Mouse (Mus musculus) CD4-positive, CD25-positive, alpha-beta regulatory T cell, adult 2 months (primary cell): ENCODE data around the gene Kctd10.

Experiments used
- DNase-seq: peaks from one replicate; pipeline ENCODE4 v3.0.0-alpha.2; 2012; ENCODE audit warnings: low read depth, low spot score

Gene Kctd10

DNA sequence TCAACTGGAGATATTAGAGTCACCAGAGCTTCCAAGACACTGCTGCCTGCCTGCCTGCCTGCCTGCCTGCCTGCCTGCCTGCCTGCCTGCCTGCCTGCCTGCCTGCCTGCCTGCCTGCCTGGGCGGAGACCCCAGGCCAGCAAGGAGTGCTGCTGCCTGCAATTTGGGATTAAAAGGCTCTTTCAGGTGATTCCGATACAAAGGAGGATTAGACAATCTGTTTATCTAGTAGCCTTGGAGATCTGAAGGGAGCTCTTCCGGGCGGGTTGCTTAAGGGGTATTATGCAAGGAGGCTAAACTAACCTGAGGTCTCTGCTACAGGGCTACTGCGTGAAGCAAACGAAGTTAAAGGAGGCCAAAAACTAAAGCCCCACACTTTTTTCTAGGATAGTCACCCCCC is 1.4 kb downstream of the Kctd10 start:
- DNase-seq, result peak; percentile 20

DNA sequence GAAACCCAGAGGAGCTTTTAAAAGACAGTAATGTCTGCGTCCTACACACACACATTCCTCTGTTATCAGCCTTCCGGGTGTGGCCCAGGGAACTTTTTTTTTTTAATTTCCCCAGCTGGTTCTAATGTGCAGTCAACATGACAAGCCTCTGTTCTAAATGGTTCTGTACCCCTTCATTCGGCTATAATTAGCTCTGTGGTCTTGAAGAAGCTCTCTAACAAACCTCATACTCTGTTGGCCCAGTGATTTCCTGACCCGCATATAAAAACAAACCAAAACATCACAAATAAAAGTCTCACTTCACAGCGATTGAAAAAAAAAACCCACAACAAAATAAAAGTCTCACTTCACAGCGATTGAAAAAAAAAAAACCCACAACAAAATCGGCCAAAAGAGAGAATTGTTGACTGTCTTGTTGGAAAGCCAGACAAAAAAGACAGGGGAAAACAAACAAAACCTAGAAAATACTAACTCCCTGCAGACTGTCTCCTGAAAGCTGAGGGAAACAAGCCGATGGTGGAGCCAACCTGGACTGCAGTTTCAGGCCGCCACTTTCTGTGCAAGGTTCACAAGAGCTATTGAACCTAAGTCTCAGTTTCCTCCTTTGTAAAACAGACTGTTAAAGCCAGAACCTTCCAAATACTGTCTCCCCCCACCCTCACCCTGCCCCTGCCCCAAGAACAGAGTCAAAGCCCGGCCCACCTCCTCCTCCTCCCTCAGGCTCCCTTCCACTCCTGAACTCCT is 2.0 kb downstream of the Kctd10 start:
- peak; percentile 71 for DNase-seq

DNA sequence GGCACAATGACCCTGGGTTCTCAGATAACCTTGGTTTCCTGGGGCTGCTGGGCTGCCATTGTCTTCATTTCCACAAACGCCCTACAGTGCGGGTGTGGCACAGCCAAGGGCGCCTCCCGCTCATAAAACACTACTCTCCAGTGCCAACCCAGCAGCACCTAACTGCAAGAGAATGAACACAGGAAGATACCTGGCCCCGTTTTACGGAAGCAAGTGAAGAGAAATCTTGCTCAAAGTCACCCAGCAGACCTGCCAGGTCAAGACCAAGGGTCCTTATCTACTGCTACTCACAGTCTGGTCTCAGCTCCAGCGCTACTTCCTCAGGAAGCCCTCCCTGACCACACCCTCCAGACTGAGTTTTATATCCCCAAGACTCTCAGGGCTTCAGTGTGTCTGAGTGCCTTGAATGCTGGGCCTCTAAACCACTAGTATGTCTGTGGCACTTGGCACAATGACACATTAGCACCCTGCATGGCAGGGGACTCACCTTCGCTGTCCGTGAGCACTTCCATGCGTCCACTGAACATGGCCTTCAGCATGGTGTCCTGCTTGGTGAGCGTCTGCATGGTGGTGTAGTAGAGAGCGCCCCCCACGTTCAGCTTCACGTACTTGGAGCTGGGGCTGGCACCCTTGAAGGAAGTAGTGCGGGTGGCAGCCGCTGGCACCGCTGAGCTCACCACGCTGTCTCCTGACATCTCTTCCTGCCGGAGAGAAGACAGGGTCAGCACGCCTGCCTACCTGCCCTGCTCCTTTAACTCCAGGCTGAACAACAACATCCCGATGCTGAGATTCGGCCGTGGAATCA is 5.7 kb downstream of the Kctd10 start:
- DNase-seq, result peak; percentile 23

DNA sequence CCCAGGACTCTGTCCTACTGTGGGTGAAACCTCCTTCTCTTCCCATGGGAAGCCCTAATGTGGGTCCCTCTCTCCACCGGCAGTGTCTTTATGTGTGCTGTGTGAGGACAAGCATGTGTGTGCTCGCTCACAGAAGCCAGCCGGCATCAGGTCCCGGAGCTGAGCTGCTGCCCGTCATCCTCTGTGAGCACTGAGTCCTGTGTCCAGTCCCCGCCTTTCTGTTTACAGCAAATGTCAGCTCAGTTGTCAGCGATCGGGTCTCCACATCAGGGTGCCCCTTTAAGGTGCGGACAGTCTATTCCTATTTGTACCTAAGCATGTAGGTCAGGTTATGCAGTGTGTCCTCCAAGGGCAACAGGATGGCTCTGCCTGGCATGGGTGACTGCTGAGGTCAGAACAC is 6.7 kb downstream of the Kctd10 start:
- no peak for DNase-seq

DNA sequence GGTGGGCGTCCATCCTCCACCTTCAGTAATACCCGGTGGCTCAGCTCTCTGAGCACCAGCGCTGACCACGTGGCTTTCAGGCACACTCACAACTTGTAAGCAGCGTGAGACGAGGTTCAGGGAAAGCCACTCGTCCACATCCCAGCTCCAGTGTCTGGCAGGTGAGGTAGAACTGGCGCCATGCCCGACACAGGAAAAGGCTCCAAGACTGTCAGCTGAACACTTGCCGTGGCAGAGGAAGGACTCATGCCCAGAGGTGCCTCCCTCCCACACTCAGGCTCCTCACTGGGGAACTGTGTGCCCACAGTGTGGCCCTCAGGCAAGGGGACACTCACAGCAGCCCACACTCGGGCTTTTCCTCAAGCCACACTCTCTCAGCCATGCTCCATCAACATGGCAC is 7.1 kb downstream of the Kctd10 start:
- no peak for DNase-seq

DNA sequence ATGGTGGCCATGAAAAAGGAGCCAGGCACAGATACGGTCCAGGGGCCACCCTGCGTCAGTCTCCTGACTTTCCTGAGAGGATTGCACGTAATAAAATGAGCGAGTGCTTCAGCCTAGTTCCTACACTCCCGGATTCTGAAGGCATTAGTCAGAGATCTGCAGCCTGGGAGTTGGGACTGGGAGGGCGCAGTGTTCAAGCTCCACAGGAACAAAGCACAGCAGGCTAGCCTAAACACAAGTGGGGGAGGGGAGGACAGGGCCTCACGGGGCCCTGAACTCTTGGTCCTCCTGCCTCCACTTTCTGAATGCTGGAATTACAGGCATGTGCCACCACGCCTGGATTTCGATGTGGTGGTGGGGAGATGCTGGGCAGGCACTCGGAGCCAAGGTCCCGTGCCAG is 7.7 kb downstream of the Kctd10 start:
- DNase-seq, result no peak

DNA sequence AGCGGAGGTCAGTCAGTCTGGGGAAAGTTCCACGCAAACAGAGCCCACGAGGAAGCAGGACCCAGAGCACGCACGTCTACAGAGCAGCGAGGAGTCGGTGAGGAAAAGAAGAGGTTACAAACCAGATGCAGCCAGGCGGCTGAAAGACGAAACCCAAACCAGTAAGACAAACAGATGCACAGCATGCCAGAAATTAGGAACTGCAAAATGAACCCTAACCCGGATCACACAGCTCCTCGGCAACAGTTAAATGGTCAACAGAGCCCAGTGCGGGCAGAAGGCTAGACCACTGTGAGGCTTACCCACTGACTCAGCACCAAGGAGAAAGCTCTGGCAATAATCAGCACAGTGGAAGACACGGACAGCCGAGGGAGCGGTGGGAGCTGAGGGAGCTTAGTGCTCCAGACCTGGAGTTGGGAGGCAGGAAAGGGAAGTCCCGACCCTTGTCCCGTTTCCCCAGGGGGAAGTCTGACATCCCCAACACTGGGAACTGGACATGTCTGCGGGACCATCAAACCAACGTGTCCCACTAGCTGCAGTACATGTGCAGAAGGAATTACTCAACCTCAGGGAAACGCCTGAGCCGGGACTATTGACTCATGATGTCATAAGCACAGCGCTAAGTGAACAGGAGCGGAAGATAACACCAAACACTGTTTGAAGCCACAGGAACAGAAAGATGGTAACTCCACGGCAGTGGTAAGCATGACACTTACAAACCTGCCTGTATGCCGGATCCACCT is 8.4 kb downstream of the Kctd10 start:
- DNase-seq, result no peak

DNA sequence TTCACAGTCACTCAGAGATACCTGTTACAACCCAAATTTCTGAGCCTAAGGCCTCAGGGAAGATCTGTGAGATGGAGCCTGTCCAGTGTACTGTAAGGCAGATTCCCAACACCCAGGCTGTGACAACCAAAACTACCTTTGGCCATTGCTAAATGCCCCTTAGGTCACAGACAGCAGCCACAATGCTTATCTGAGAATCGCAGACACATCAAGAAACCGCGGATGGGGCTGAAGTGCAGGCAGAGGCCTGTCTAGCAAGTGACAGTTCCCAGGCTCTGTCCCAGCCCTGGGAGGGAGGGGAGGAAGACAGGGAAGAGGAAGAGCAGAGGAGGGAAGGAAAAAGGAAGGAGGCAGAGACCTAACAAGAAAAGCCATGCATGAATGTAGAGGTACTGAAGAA is 9.0 kb downstream of the Kctd10 start:
- DNase-seq, result no peak

DNA sequence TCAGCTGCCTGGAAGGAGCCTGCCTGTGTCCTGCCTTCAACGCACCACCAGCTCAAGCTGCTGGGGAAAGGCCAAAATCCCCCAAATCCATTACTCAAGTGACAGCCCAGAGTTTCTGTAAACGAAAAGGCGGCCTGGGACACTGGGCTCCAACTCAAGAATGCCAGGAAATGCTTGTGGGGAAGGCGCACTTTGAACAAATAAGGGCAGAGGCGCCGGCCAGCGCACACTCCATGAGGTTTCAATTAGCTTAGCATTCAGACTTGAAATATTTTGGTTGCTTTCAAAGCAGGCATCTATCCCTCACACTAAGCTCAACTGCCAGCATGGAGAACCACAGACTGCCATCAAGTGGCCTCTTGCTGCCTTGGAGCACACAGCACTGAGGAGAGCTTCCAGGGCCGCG is 9.9 kb downstream of the Kctd10 start:
- no peak for DNase-seq

DNA sequence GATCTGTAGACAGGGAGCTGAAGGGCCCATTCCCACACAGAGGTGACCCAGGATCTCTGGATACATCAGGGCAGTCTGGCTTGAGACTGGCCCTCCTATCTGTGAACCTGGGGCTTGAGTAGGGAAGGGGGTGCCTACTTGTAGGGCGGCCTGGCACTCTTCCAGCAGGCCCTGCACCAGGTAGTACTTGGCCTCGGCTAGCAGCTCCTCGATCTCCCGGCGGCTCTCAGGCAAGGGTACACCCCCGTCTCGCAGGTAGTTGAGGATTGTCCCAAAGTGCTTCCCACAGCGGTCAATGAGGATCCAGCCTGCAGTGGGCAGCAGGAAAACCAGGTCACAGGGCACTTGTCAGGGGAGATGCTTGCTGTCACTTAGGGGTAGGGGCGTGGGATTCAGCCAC is 10.4 kb downstream of the Kctd10 start:
- DNase-seq, result no peak

DNA sequence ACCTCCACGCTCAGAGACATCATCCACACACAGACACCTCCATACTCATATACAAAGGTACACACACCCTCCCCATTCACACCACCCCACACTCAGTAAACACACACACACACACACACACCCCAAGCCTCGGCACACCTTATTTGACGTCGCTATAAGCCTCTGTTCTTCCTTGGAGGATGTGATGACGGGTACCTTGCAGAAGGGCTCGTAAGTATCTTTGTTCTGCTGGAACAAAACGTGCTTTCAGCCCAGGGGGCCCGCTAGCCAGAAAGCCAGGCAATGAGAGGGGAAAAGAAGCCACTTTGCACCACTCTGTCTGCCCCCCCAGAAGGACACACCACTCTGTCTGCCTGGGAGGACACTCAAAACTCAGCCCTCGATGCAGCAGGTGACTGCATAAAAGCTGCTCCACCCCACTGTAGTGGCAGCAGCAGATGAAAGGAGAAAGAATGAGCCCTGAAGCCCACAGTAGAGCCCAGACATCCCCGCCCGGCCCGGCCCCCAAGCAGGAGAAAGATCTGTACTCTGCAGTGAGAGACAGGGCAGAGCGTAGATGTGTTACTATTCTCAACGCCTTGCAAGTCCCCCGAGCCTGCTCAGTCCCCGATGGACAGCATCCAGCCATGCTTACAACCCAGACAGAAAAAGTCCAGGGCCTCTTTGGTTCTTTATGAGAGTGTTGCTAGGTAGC is 11.4 kb downstream of the Kctd10 start:
- no peak for DNase-seq

DNA sequence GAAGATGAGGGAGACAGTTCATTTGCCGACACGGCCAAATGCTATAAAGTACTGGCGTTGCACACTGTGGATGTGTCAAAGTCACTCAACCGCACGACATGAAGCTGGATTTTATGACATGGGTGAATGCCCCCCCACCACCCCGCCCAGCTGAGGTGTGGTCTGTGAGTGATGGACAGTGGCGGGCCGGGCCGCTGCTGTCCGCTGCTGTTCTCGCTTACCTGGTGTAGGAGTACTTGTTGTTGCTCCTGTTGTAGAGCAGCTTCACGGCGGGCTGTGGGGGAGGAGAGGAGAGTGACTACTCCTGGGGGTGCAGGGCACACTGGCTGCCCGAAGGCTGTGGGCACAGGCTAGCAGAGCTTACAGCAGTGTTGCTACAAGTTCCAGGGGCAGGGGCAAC is 12.2 kb downstream of the Kctd10 start:
- no peak for DNase-seq

DNA sequence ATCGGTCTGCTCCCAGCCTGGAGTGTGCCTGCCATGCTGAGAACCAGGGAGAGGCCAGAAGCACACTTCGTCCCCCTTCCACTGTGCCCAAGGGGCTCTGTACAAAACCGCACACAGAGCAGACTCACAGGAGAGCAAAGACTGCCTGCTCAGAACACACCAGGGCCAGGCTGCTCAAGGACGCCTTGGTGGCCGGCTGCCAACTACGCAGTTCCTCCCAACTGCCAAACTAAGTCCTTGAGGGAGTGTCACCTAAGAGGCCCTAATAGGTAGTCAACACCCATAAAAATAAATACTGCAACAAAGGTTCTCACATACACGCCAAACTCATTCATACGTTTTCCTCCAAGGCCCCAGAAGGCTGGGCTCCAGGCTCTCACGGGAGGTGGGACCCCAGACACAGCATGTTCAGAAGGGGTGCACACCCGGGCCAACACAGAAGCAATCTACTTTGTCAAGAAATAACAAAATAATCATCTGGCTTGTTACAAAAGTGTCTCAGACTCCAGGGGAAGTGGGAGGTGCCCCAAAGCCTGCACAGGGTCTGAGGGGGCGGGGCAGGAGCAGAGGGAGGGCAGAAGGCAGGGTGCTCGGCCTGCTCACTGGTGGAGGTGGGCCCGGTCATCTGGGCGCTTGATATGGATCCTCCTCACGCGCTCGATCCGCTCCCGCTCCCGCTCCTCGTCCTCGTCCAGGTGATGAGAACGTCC is 15.1 kb downstream of the Kctd10 start:
- DNase-seq, result no peak

DNA sequence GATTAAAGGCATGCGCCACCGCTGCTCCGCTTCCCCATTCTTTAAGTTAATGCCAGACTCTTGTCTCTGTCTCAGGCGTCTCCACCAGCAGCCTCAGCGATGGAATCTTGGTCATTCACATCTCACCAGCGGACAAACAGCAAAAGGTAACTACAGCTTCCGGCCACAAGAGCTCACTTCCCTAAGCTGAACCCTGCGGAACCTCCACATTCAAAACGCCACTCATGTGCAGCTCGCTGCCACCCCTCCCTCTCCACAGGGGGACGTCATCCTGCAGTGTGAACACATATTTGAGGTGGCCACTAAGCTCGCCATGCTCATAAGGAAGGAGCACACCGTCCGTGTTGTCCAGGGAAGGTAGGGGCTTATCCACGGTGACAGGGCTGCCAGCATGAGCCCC is 19.3 kb downstream of the Kctd10 start:
- no peak for DNase-seq

DNA sequence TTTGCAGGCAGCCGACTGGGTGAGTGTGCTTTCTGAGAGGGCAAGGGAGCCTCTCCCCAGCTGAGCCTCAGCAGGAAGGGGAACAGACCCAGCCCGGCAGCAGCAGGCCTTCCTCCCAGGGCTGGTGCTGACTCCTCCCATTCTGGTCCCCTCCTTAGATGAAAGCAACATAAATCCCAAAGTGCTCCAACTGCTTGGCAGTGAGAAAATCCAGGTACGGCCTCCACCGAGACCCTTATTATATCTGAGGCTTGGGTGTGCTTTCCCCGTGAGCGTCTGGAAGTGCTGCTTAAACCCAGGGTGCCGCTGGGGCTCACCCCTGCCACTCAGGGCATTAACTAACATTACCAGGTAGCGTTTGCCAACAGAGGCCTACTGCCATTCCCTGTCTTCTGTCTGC is 20.7 kb downstream of the Kctd10 start:
- no peak for DNase-seq

DNA sequence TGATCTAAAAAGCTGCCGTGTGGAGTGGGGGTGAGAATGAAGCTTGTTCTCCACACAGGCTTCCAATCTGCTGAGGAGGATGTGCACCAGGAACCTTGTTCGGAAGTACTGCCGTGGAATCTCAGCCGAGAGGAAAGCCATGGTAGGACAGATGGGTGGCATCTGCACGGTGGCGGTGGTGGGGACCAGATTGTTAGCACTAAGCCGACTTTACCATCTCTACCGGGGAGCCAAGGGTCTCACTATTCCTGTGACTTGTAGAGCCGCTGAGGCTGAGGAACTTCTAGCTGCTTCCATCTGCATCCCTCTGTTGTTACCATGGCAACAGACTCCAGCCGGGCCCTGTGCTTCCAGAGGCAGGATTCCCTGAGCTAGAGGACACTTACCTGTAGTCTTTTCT is 21.5 kb downstream of the Kctd10 start:
- no peak for DNase-seq

DNA sequence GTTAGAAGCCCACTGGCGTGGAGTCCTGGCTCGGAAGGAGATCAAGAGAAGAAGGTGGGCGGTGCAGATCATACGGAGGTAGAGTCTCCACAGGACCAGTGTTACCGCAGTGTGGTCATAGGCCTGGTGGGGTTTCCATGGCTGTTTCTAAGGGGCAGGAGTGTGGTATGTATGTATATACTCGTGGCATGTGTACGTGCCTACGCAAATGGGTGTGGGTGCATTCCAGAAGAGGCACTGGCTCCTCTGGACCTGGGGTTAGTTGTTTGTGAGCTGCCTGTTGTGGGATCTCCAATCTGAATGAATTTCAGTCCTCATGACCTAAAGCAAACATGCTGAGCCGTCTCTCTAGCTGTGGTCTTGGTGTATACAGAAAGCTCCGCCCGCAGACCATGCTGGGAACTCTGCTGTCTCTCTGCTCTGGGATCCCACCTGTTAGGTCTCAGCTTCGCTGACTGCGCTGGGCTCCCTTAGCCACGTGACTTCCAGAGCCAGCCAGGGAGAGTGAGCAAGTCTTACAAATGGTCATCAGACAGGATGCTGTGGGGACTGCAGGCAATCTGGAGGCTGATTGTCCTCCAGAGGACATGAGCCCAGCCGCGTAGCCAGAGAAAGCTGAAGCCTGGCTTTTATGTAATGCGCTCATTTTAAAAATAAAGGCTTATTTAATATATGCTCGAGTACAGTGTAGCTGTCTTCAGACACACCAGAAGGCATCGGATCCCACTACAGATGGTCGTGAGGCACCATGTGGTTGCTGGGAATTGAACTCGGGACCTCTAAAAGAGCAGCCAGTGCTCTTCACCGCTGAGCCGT is 23.2 kb downstream of the Kctd10 start:
- no peak for DNase-seq

DNA sequence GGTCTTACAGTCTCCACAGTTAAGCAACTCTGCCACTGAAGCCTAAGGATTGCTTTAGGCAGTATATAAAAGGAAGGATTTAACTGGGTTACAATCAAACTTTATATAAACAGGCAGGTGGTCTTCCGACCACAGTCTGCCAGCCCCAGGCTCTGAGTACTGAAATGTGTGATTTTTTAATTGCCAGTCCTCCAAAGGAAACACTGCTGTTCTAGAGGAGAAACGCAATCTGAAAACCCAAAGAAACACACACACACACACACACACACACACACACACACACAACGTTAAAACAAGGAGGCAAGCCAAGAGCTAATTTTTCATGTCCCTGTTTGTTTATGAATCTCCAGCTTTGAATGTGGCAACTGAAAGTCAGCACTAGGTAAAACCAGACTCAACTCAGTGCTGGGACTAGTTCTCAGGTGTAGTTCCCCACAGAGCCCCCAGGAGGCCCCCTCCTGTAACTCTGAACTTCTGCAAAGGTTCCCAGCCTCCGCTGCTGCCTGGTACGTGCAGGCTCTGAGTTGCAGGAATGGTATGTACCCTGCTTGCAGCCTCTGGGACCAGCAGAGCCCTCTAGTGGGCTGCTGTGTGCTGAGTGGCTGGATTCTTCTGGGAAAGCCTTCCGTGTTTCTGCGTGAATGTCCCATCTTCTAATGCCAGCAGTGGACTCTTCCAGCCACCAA is 23.9 kb downstream of the Kctd10 start:
- peak; percentile 77 for DNase-seq

DNA sequence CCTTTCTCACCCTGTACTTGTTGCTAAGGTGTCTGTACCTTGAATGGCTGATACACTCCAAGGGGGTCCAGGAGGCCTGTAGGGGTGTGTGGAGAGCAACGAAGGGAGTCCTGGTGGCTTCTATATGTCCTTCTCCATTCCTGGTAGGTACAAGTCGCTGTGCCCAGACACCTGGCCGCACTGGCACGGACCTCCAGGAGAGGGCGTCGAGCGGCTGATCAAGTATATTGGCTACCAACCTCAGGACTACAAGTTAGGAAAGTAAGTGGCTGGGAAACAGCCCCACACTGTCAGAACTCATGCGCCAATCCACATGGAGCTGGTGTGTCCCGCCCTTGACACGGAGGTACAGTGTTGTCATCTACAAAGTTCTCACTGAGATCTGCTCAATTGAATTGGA is 28.8 kb downstream of the Kctd10 start:
- DNase-seq, result peak; percentile 42

DNA sequence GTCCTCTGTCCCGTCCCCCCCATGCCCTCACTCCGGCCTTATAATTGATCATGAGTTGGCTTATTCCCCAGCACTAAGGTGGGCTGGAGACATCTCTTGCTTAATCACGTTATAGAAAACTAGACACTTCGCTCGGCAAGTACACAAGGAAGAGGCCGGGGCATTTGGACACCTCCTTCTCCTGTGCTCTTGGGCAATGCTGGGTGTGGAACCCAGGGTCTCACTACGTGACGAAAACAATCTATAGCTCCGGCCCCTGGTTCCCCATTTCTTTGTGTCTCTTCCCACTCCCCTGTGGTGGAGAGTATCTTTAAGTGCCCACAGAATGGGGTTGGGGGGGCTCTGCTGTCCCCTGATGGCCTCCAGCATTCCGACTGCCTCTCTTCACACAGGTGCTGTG is 33.3 kb downstream of the Kctd10 start:
- no peak for DNase-seq
